Mouse (Mus musculus) urinary bladder, postnatal 25 days (tissue): ENCODE measurements around the gene Trim62.
A peak's percentile ranks its signal among the peaks of the same experiment; 100 is the strongest.

ENCODE experiments used
- DNase-seq: peaks from one replicate; pipeline ENCODE4 v3.0.0; 2022; ENCODE audit warnings: low spot score

Gene Trim62

GRCm38 (mm10) chr4:128909378-128909831 lies 26.0 kb downstream of the Trim62 start:
- DNase-seq = no peak

DNA sequence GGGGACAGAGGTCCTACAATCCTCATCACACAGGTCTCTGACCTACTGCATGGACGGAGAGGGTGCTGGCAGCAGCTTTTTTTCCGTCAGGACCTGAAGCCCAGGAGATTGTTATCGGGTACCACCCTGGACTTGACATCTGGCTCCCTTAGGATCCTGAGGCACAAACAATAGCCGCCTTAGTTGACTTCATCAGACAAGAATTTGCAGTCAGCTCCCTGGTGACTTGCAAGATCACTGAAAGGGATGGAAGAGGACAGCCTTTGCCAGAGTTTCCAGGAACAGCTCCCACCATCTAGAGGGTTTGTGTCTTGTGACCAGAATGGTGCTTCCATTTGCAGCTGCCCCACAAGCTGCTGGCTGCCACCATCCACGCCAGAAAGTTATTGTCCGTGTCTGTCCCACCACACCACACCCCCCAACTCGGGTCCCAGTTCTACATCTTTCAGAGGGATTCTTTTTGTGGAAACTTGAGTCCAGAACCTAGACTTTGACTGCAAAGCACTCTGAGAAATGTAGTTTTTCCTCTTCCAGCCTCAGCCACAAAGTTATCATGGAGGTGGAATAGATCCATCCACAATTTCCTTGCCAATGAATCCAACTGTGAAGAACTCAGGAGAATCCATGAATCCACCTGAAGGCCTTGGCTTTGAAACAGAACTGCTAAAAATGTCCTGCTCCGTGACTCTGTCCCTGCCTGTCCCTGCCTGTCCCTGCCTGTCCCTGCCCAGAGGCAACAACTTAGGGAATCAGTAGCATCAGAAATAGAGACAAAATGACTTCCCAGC lies 27.1 kb downstream of the Trim62 start:
- DNase-seq = no peak

DNA sequence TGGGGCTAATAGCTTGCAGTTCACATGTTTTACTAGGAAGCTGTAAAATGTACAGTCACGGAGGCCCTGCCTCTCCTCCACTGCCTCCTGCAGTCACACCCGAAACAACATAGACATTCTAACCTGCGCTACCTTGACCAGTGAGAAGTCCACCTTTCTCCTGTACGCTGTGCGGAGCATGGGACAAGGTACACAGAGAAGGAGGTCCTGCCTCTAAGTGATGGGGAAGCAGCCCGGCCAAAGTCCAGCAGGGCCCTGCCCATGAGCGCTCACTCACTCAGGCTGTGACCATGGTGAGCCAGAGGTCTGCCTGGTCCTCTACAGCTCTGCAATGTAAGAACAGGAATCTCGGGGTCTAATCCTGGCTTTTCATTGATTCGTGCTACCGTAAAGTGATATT lies 28.7 kb downstream of the Trim62 start:
- DNase-seq = no peak

DNA sequence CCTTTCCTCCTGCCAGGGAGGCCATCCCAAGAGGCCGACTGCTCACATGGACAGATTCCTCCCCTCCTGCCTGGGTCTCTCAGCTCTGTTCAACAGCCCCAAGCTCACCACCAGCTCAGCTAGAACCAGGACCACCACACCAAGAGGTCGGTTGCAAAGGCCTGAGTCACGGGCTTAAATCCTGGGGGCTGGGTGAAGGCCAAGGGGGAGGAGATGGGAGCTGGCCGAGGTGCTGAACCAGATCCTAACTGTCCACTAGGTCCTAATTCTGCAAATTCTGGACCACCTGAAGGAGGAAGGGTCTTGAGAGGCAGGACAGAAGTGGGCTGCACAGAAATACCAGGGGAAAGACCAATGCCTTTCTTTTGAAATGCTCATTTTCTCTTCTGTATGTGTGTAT lies 30.4 kb downstream of the Trim62 start:
- DNase-seq = no peak

GRCm38 (mm10) chr4:128917119-128917518 lies 33.7 kb downstream of the Trim62 start:
- DNase-seq = no peak

GRCm38 (mm10) chr4:128917756-128918155 lies 34.4 kb downstream of the Trim62 start:
- DNase-seq = no peak

- no peak for DNase-seq
Observed at GRCm38 (mm10) chr4:128918187-128918586, 34.8 kb downstream of the Trim62 start.

DNA sequence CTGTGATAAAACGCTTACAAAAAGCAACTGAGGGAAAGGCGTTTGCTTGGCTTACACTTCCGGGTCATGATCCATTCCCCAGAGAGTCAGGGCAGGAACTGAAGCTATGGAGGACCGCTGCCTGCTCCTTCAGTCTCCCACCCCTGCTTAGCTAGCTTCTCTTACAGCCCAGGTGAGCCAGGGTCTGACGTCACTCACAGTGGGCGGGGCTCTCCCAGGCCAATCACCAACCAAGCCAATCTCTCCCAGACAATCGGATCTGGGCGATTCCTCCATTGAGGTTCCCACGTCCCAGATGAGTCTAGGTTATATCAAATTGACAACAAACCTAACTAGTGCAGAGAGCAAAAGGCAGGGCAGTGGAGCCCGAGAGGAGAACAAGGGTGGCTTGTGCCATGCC lies 35.7 kb downstream of the Trim62 start:
- DNase-seq = no peak

DNA sequence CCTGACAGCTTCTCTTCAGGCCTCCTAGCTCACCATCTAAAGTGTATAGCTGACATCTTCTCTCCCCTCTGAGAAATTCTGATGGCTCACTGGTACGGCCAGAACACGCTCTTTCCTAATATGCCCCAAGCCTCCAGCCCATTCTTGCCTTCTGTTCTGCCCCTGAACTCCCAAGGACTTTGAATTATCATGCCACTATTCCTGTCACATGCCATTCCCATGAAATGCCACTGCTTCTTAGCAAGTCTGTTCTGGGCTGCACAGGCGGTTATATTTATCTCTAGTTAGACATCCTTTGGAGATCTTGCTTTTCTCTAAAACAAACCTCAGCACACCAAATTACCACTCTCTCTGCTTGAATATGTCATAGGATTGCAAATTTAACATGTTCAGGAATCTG lies 40.2 kb downstream of the Trim62 start:
- no peak for DNase-seq

GRCm38 (mm10) chr4:128924841-128925606 lies 41.6 kb downstream of the Trim62 start:
- DNase-seq = peak; percentile 81

GRCm38 (mm10) chr4:128932783-128933182 lies 49.4 kb downstream of the Trim62 start:
- DNase-seq = no peak

DNA sequence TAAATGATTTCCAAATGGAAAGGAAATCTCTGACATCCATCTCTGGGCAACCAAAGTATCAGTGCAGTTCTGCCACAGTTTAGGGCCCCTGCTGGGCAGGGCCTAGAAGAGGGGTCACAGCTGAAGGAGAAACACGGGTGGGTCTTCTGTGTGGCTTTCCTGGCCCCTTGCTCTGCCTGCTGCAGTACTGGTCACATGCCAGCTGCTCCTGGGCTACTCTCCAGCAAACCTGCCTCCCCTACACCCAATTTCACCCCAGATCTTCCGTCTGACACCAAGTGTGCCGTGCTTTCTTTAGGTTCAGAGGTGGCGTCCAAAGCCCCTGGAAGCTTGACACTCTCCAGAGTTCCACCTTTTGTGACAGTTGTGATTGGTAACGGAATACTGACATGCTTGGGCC lies 52.2 kb downstream of the Trim62 start:
- DNase-seq = no peak

DNA sequence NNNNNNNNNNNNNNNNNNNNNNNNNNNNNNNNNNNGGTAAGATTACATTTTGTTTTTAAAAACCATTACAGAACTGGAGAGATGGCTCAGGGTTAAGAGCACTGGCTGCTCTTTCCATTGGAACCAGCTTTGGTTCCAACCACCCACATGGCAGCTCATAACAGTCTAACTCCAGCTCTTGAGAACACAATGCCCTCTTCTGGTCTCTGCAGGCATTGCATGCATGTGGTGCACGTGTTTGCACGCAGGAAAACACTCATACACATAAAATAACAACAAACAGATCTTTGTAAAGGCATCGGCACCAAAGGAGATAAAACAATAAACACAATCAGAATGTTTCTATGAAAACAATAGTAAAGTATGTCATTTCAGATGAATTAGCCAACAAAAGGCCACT lies 59.0 kb downstream of the Trim62 start:
- DNase-seq = no peak

DNA sequence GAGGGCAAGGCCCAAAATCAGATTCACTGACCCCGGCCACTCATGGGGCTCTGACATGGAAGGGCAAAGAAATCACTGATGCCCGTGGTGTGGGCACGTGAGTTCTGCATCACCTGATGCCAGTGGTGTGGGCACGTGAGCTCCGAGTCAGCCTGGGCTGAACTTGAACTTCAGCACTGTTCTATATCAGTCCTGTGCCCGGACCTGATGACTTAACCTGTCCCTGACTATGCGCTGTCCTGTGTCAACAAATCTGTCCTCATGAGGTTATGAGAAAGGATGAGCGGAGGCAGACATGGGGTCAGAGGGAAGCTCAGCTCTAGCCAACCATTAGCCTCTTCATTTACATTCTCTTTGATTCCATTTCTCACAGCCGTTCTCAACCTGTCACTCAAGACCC lies 63.4 kb downstream of the Trim62 start:
- DNase-seq = no peak

DNA sequence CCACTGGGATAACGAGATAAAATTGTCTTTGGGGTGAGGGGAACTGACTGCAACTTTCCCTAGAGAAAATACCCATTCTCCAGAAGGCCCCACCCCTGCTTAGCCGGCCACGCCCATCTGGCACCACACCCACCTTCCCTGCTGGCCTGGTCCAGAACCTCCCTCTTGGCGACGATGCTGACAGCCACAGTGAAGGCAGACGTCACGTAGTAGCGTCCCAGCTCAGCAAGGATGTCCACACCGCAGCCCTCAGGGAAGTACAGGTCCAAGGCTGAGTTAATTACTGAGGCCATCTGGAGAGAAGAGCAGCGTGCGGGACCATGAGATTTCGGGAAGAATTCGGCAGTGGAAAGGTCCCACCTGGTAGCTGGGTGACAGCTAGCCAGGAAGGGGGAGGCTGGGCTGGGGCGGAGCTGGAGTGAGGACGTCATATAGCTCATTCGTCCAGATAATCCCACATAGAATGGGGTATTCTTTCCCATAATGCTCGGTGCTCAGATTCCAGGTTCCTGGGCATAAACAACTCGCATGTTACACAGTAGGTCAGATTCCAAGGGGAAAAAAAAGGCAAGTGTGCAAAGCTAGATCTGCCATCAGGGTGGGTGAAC lies 64.0 kb downstream of the Trim62 start:
- no peak for DNase-seq

GRCm38 (mm10) chr4:128948137-128948674 lies 64.8 kb downstream of the Trim62 start:
- DNase-seq = peak; percentile 54

GRCm38 (mm10) chr4:128949470-128950005 lies 66.2 kb downstream of the Trim62 start:
- DNase-seq = no peak

DNA sequence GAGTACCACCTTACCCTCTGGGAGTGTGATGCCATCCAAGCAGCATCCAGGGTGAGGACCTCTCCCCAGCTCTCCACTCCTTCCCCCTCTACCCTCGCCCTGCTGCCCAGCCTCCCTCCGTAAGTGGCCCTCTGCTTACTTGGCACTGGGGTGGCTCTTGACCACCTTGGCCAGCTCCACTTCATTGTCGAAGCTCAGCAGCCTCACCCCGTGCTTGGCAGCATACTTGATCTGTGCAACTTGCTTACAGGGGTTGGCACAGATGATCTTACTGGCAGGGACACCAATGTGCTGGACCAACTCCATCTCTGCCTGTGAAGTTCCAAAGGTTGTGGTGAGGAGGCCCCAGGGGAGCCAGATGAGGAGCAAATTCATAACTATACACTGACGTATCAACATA lies 67.1 kb downstream of the Trim62 start:
- no peak for DNase-seq

DNA sequence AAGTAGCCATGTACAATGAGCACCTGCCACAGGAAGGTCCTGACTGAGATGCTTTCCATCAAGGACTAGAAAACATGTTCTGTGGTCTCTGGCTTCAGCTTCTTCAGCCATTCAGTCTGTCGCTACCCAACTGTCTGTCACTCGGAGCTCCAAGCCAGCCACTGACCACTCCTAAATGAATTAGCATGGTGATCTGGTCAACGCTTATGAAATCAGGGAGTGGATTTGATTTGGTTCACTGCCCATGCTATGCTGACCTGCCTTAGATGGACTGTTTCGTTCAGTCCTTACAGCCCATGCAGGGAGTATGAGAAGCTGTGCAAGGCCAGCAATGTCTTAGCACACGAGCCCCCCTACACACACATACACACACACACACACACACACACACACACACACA lies 70.5 kb downstream of the Trim62 start:
- DNase-seq = no peak

DNA sequence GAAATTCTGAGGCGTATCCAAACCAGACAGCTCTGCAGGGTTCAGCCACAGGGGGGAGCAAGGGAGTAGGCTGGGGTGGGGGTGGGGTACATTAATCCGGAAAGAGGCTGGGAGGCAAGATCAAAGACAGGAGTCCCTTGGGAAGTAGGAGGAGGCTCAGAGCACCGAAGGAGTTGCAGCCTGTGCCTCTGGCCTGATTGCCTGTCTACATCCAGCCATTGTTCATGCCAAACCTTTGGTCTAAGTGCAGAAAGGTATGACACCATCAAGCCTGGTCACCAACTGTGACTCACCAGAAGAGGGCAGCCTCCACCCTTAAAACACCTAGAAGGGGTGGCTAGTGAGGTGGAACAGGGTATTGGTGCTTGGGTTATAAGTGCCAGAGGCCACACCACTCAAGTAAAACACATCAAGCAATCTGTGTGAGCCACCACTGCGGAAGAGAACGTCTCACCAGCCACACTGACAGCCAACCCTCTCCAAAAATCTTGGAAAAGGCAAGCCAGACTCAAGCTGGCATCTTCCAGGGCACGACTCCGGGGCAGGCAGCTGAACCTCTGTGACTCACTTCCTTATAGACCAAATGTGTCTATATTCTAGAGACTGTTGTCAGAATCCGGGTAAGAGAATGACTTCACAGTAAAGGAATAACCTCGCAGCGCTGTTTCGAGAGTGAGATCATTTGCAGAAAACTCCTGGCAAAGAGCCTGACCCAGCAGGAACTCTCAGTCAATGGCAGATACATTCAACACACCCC lies 74.0 kb downstream of the Trim62 start:
- DNase-seq = peak; percentile 36

- no peak for DNase-seq
Observed at GRCm38 (mm10) chr4:128958156-128958555, 74.8 kb downstream of the Trim62 start.

DNA sequence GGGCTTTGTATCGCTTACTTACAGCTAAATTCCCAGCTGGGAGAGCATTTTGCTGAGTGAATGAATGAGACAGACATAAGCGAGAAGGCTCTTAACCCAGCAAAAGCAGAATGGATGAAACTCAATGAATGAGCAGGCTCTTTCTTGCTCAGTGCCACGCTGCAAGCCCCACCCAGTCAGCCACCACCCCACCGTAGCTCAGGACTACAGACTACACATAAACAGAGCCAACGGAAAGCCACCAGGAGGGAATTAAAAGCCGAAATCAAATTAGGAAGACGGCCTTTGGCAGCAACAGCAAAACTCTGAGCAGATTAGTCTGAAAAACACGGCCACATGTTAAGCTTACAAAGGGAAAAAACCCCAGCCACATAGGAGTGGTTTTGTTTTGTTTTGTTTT lies 75.5 kb downstream of the Trim62 start:
- no peak for DNase-seq
